Mouse (Mus musculus) myocyte (in vitro differentiated cells): Measurements from ENCODE around the gene Zbed6. TPM values are rescaled to one million over a fixed set of nuclear protein-coding genes. Genes with fewer than 3 reads are reported as not detected.

ENCODE experiments used
- H3K27me3 ChIP-seq: one replicate; pipeline ENCODE4 v1.6.1; 2011; ENCODE audit not compliant: control insufficient read depth, insufficient read depth, insufficient read length
- H3K36me3 ChIP-seq: one replicate; pipeline ENCODE4 v1.6.1; 2011; ENCODE audit not compliant: control insufficient read depth, insufficient read depth
- H3K4me2 ChIP-seq: one replicate; pipeline ENCODE4 v1.6.1; 2011; ENCODE audit warnings: low read depth, control low read depth
- H3K4me3 ChIP-seq: one replicate; pipeline ENCODE4 v1.5.1; 2011; ENCODE audit warnings: mild to moderate bottlenecking, control low read depth, moderate library complexity
- H3K79me2 ChIP-seq: one replicate; pipeline ENCODE4 v1.6.1; 2011; ENCODE audit not compliant: control insufficient read depth, insufficient read depth
- H3ac ChIP-seq: one replicate; pipeline ENCODE4 v1.6.1; 2011; ENCODE audit not compliant: control insufficient read depth, insufficient read length
- CEBPB ChIP-seq: IDR thresholded peaks from 2 replicates; pipeline ENCODE4 v1.6.1; 2011; ENCODE audit warnings: mild to moderate bottlenecking, moderate library complexity; ENCODE audit not compliant: poor library complexity, insufficient read depth, severe bottlenecking
- E2F4 ChIP-seq: IDR thresholded peaks from one replicate; pipeline ENCODE4 v1.6.1; 2011; ENCODE audit warnings: mild to moderate bottlenecking, control low read depth, moderate library complexity; ENCODE audit not compliant: insufficient read depth
- MAX ChIP-seq: IDR thresholded peaks from one replicate; pipeline ENCODE4 v1.6.1; 2011; ENCODE audit warnings: low read depth, mild to moderate bottlenecking, control low read depth
- MYOD1 ChIP-seq, 3 experiments: IDR thresholded peaks; one replicate each; pipeline ENCODE4 v1.6.1; 2011; ENCODE audit warnings: control low read depth in 2 of 3, low read depth in 2 of 3, mild to moderate bottlenecking in 2 of 3, moderate library complexity in 1 of 3; ENCODE audit not compliant: insufficient read length in 2 of 3, control insufficient read depth in 1 of 3
- MYOG ChIP-seq, 3 experiments: IDR thresholded peaks; one replicate each; pipeline ENCODE4 v1.6.1; 2011; ENCODE audit warnings: control low read depth in 2 of 3, low read depth in 2 of 3, mild to moderate bottlenecking in 2 of 3; ENCODE audit not compliant: insufficient read length in 2 of 3, control insufficient read depth in 1 of 3, insufficient read depth in 1 of 3
- POLR2A ChIP-seq: IDR thresholded peaks from one replicate; pipeline ENCODE4 v1.6.1; 2011; ENCODE audit warnings: low read depth, mild to moderate bottlenecking, control low read depth, moderate library complexity; ENCODE audit not compliant: insufficient read length
- POLR2AphosphoS2 ChIP-seq: IDR thresholded peaks from one replicate; pipeline ENCODE4 v1.6.1; 2011; ENCODE audit warnings: low read depth, control low read depth; ENCODE audit not compliant: insufficient read length
- REST ChIP-seq: IDR thresholded peaks from one replicate; pipeline ENCODE4 v1.6.1; 2011; ENCODE audit warnings: mild to moderate bottlenecking, control low read depth, moderate library complexity; ENCODE audit not compliant: insufficient read depth, insufficient read length
- SRF ChIP-seq: IDR thresholded peaks from one replicate; pipeline ENCODE4 v1.6.1; 2011; ENCODE audit warnings: low read depth; ENCODE audit not compliant: control insufficient read depth, insufficient read length
- TCF12 ChIP-seq: IDR thresholded peaks from one replicate; pipeline ENCODE4 v1.6.1; 2011; ENCODE audit warnings: mild to moderate bottlenecking, control low read depth; ENCODE audit not compliant: poor library complexity, insufficient read depth, severe bottlenecking
- TCF3 ChIP-seq: IDR thresholded peaks from one replicate; pipeline ENCODE4 v1.6.1; 2011; ENCODE audit warnings: low read depth, control low read depth; ENCODE audit not compliant: insufficient read length
- USF1 ChIP-seq: IDR thresholded peaks from one replicate; pipeline ENCODE4 v1.6.1; 2011; ENCODE audit warnings: low read depth, mild to moderate bottlenecking, control low read depth, moderate library complexity
- polyA plus RNA-seq: library from polyadenylated mRNA; unstranded; fragments of >200 nt; fragmentation: generic; extraction: Trizol; gene quantifications from one replicate; pipeline ENCODE4 v1.2.1, GENCODE M21; 2012; ENCODE audit warnings: missing spikeins

Zbed6 gene
- polyA plus RNA-seq, 1 experiment = 3.2 TPM

DNA sequence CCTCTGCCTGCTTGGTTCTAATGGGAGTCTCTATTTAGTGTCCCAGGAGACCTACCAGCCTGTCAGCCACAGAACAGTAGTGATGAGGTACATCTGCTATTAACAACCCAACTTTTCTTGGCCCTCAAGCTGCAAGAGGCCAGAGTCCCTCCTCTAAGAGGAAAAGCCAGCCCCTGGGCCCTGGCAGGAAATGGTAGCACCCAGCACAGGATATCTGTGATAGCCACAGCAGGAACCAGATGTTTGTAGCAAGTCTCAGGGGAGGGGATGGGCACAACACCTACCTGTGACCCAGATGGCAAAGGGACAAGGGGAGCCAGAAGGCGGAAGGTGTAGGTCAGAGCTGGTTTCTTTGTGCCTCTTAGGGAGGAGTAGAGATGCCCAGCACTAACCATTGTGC is 34.2 kb upstream of the Zbed6 start:
- H3K4me2 ChIP-seq = no peak overlapping the region
- H3K4me3 ChIP-seq = no peak overlapping the region
- no peaks in the 10 kb centered on the region for H3K79me2 ChIP-seq
- no peak for TF ChIP-seq MYOD1 (IDR thresholded peaks at IDR 0.05; ENCODE audit: control insufficient read depth in 1 of 3, insufficient read length in 2 of 3, low read depth in 2 of 3)
- TF ChIP-seq E2F4 = no peak
- TF ChIP-seq POLR2AphosphoS2 = no peak
- no peak for TF ChIP-seq TCF12
- no peak for TF ChIP-seq REST
- TF ChIP-seq TCF3 = no peak
- TF ChIP-seq POLR2A = no peak
- TF ChIP-seq USF1 = no peak
- no peak for TF ChIP-seq MAX
- TF ChIP-seq SRF = no peak
- no peak for TF ChIP-seq MYOG (IDR thresholded peaks at IDR 0.05; ENCODE audit: control insufficient read depth in 1 of 3, insufficient read depth in 1 of 3, insufficient read length in 2 of 3, low read depth in 2 of 3)
- no peak for TF ChIP-seq CEBPB
- no peak overlapping the region for H3ac ChIP-seq
- no peaks in the 10 kb centered on the region for H3K36me3 ChIP-seq
- no peaks in the 10 kb centered on the region for H3K27me3 ChIP-seq

GRCm38 (mm10) chr1:133694301-133694700 is 33.6 kb upstream of the Zbed6 start:
- Histone ChIP-seq H3K4me2 (no peak overlapping the region), H3K36me3 (no peaks in the 10 kb centered on the region), H3K4me3 (no peak overlapping the region), H3ac (no peak overlapping the region), H3K27me3 (no peaks in the 10 kb centered on the region), H3K79me2 (no peaks in the 10 kb centered on the region)
- no peak for TF ChIP-seq POLR2AphosphoS2
- no peak for TF ChIP-seq MYOD1 (IDR thresholded peaks at IDR 0.05; ENCODE audit: control insufficient read depth in 1 of 3, insufficient read length in 2 of 3, low read depth in 2 of 3)
- TF ChIP-seq SRF = no peak
- TF ChIP-seq MAX = no peak

DNA sequence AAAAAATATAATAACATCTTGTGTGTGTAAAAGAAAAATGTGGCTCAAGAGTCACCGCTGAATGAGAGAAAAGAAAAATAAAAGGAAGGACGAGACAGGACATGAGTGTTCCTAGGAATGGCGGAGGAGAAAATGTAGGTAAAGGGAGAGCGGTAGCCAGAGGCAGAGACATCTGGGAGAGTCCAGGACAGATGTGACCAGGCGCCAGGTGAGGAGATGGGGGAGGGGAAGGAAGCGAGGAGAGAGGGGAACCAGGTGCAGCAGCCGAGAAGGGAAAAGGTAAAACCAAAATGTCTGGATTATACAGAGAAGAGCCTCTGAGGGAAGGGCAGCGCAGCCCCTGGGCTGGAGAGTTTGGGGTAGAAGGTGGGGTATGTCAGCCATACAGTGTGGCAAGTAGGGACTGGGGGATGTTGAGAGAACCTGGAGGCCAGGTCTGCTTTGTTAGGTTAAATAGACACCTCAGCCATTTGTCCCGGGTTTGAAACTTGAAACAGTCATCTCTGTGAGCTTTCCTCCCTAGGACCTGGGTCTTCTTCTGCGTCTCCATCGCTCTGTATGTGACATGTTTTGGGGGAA is 32.9 kb upstream of the Zbed6 start:
- H3K4me2 ChIP-seq = no peak overlapping the region
- no peaks in the 10 kb centered on the region for H3K79me2 ChIP-seq
- TF ChIP-seq REST = no peak
- no peak for TF ChIP-seq USF1
- TF ChIP-seq MYOG (IDR thresholded peaks at IDR 0.05; ENCODE audit: control insufficient read depth in 1 of 3, insufficient read depth in 1 of 3, insufficient read length in 2 of 3, low read depth in 2 of 3) = no peak
- TF ChIP-seq POLR2A = no peak
- no peak for TF ChIP-seq MAX
- no peaks in the 10 kb centered on the region for H3K36me3 ChIP-seq
- no peak overlapping the region for H3ac ChIP-seq
- no peaks in the 10 kb centered on the region for H3K27me3 ChIP-seq
- no peak overlapping the region for H3K4me3 ChIP-seq

GRCm38 (mm10) chr1:133692195-133692594 is 31.5 kb upstream of the Zbed6 start:
- Histone ChIP-seq H3K4me3 (no peak overlapping the region), H3ac (no peak overlapping the region), H3K36me3 (no peaks in the 10 kb centered on the region), H3K27me3 (no peaks in the 10 kb centered on the region), H3K79me2 (no peaks in the 10 kb centered on the region), H3K4me2 (no peak overlapping the region)
- TF ChIP-seq MYOD1 (IDR thresholded peaks at IDR 0.05; ENCODE audit: control insufficient read depth in 1 of 3, insufficient read length in 2 of 3, low read depth in 2 of 3) (no peak), TCF3 (no peak), MAX (no peak), POLR2AphosphoS2 (no peak), SRF (no peak), CEBPB (no peak), REST (no peak), USF1 (no peak), TCF12 (no peak), MYOG (IDR thresholded peaks at IDR 0.05; ENCODE audit: control insufficient read depth in 1 of 3, insufficient read depth in 1 of 3, insufficient read length in 2 of 3, low read depth in 2 of 3) (no peak), POLR2A (no peak), E2F4 (no peak)

GRCm38 (mm10) chr1:133691046-133691445 is 30.4 kb upstream of the Zbed6 start:
- no peak overlapping the region for H3ac ChIP-seq
- no peaks in the 10 kb centered on the region for H3K79me2 ChIP-seq
- no peak overlapping the region for H3K4me3 ChIP-seq
- TF ChIP-seq REST (no peak), E2F4 (no peak)
- H3K27me3 ChIP-seq = no peaks in the 10 kb centered on the region
- no peak overlapping the region for H3K4me2 ChIP-seq
- no peaks in the 10 kb centered on the region for H3K36me3 ChIP-seq

GRCm38 (mm10) chr1:133689897-133690296 is 29.2 kb upstream of the Zbed6 start, which contains the start of gene Lax1:
Gene Lax1, minus strand, starts transcription at chr1:133690108.
- TF ChIP-seq POLR2A = no peak
- TF ChIP-seq POLR2AphosphoS2 = no peak
- no peak for TF ChIP-seq SRF
- no peak for TF ChIP-seq TCF3
- no peak for TF ChIP-seq TCF12
- Histone ChIP-seq H3K79me2 (no peaks in the 10 kb centered on the region), H3K36me3 (no peaks in the 10 kb centered on the region), H3K4me3 (no peak within 1 kb of the TSS), H3K4me2 (no peak within 1 kb of the TSS), H3K27me3 (no peaks in the 10 kb centered on the region), H3ac (no peak within 1 kb of the TSS)
